In the genomic region with DNA sequence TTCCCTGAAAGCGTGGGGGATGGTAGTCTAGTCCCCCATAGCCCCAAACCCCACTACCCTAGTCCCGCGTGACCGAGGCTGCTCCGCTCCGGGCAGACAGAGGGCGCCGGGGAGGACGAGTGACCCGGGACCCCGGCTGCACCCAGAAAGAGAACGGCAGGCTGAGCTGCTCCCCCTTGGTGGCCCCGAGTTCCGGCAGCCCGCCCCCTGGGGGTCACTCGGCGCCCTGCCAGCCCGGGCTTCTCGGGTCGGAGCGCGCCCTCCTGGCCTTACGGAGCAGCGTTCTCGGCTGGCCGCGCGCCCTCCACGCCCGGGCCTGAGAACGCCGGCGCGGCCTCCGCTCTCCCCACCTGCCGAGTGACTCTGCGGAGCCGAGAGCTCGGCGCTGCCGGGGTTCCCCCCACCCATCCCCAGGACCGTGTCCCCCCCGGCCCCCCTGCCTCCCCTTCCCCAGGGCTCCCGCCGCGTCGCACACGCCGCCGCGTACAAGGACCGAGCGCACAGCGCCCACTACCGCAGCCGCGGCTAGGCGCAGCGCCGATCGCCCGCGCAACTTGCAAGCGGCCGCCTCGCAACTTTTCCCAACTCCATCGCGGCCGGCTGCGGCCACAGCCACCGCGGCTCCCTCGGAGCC, we compare ENCODE assay signal across 8 mouse cellular contexts. TPM values are rescaled to one million over a fixed set of nuclear protein-coding genes. Genes with fewer than 3 reads are reported as not detected.
DNase-seq lines count a peak whose midpoint lies in the region; ATAC-seq and TF ChIP-seq lines count a peak whose summit lies in the region.

No protein-coding gene starts in this region.

- peaks cover 65% of the 10 kb centered on the region for H3K27me3 ChIP-seq in intestine, embryonic 16.5 days (replicated peaks; ENCODE audit: control insufficient read depth, insufficient read depth, low read length)
- peaks cover 92% of the 10 kb centered on the region for H3K27me3 ChIP-seq in liver, postnatal 0 days (ENCODE audit: insufficient read depth, low read length)
- H3K27me3 ChIP-seq in neural tube, embryonic 14.5 days (ENCODE audit: control insufficient read depth, insufficient read depth, low read length), result peaks cover 65% of the 10 kb centered on the region

- no peak for TF ChIP-seq EP300 in liver, postnatal 0 days (IDR thresholded peaks at IDR 0.05; ENCODE audit: low read depth)

- peak; percentile 81 for ATAC-seq in intestine, embryonic 16.5 days
- peak; percentile 70 for ATAC-seq in liver, postnatal 0 days
- peak; percentile 73 for ATAC-seq in neural tube, embryonic 14.5 days (ENCODE audit: low read depth)

- no peaks in the 10 kb centered on the region for H3K9me3 ChIP-seq in intestine, embryonic 16.5 days (ENCODE audit: control insufficient read depth, low read length)
- H3K9me3 ChIP-seq in liver, postnatal 0 days (ENCODE audit: low read length), result no peaks in the 10 kb centered on the region
- no peaks in the 10 kb centered on the region for H3K9me3 ChIP-seq in neural tube, embryonic 14.5 days (ENCODE audit: control insufficient read depth, low read length)

- H3K4me1 ChIP-seq in cortical plate, adult 2 months (ENCODE audit: control insufficient read depth, insufficient read depth, low read length), result no peaks in the 10 kb centered on the region
- H3K4me1 ChIP-seq in intestine, embryonic 16.5 days (ENCODE audit: control insufficient read depth, insufficient read depth, low read length), result peaks cover 23% of the 10 kb centered on the region
- H3K4me1 ChIP-seq in liver, postnatal 0 days (ENCODE audit: insufficient read depth), result peaks cover 8% of the 10 kb centered on the region
- H3K4me1 ChIP-seq in neural tube, embryonic 14.5 days (ENCODE audit: control insufficient read depth, insufficient read depth, low read length), result peaks cover 16% of the 10 kb centered on the region

- peak overlapping the region; percentile 65 for H3K9ac ChIP-seq in intestine, embryonic 16.5 days (ENCODE audit: low read depth, low read length)
- H3K9ac ChIP-seq in liver, postnatal 0 days (replicated peaks), result 0 out of 2 replicates have a peak overlapping the region, but pooled peaks have one; percentile 16
- H3K9ac ChIP-seq in neural tube, embryonic 14.5 days (replicated peaks; ENCODE audit: low read depth, low read length), result peak overlapping the region; percentile 44

- peak overlapping the region; percentile 21 for H3K4me3 ChIP-seq in cortical plate, adult 2 months (ENCODE audit: insufficient read depth, low read length)
- peak overlapping the region; percentile 60 for H3K4me3 ChIP-seq in intestine, embryonic 16.5 days (ENCODE audit: low read length)
- peak overlapping the region; percentile 55 for H3K4me3 ChIP-seq in liver, postnatal 0 days (ENCODE audit: low read depth, low read length)
- H3K4me3 ChIP-seq in neural tube, embryonic 14.5 days (ENCODE audit: low read depth, low read length), result peak overlapping the region; percentile 40

- H3K36me3 ChIP-seq in intestine, embryonic 16.5 days (ENCODE audit: control insufficient read depth, insufficient read depth, low read length), result no peaks in the 10 kb centered on the region
- H3K36me3 ChIP-seq in liver, postnatal 0 days (replicated peaks; ENCODE audit: insufficient read depth, low read length), result no peaks in the 10 kb centered on the region
- H3K36me3 ChIP-seq in neural tube, embryonic 14.5 days (ENCODE audit: control insufficient read depth, insufficient read depth, low read length), result no peaks in the 10 kb centered on the region

- H3K27ac ChIP-seq in cortical plate, adult 2 months (ENCODE audit: insufficient read depth, low read length), result peak overlapping the region; percentile 89
- H3K27ac ChIP-seq in intestine, embryonic 16.5 days (ENCODE audit: low read length), result peak overlapping the region; percentile 57
- H3K27ac ChIP-seq in liver, postnatal 0 days (ENCODE audit: low read depth), result no peak overlapping the region
- no peak overlapping the region for H3K27ac ChIP-seq in neural tube, embryonic 14.5 days (ENCODE audit: low read depth, low read length)

- peak; percentile 64 for DNase-seq in ovary, postnatal 36 days (ENCODE audit: low spot score)
- no peak for DNase-seq in ovary, postnatal 14 days (ENCODE audit: low spot score)
- DNase-seq in heart, adult 11 months, result peak; percentile 99
- peak; percentile 72 for DNase-seq in liver, postnatal 0 days
- DNase-seq in yolk sac, embryonic 10.5 days (ENCODE audit: low spot score), result peak; percentile 79

- TF ChIP-seq CTCF in cortical plate, adult 2 months (IDR thresholded peaks at IDR 0.05; ENCODE audit: extremely low read depth, insufficient read depth, low read length), result no peak
- TF ChIP-seq CTCF in liver, postnatal 0 days (IDR thresholded peaks at IDR 0.05; ENCODE audit: low read depth), result peak; percentile 52

- under 1% methylated on average over 65 of the region's 73 CpGs for WGBS in intestine, embryonic 16.5 days
- WGBS in liver, postnatal 0 days (ENCODE audit: insufficient replicate concordance), result 2% methylated on average over 34 of the region's 73 CpGs
- WGBS in neural tube, embryonic 14.5 days, result 0% methylated on average over 56 of the region's 73 CpGs

- TF ChIP-seq POLR2A in cortical plate, adult 2 months (IDR thresholded peaks at IDR 0.05; ENCODE audit: extremely low read depth, insufficient read depth, low read length), result no peak

- peak overlapping the region; percentile 92 for H3K4me2 ChIP-seq in intestine, embryonic 16.5 days (ENCODE audit: low read depth, low read length)
- H3K4me2 ChIP-seq in liver, postnatal 0 days (ENCODE audit: low read depth, low read length), result peak overlapping the region; percentile 86
- peak overlapping the region; percentile 78 for H3K4me2 ChIP-seq in neural tube, embryonic 14.5 days (ENCODE audit: low read depth, low read length)

RNA-seq across cellular contexts. Expression of a gene that starts 39.4 kb away (rescaled TPM):
- polyA plus RNA-seq in cortical plate, adult 2 months (2012; rRNA removed), result 2.6 and 3.2 TPM in 2 replicates
- polyA plus RNA-seq in intestine, embryonic 16.5 days (2015; fragmentation: Nextera tagmentation; extraction: Ambion mirVana), result 10.2 and 11.5 TPM in 2 replicates
- 0.85 and 0.89 TPM in 2 replicates for polyA plus RNA-seq in liver, postnatal 0 days (2015; fragmentation: Nextera tagmentation; extraction: Ambion mirVana)
- 6.4 and 8.5 TPM in 2 replicates for polyA plus RNA-seq in neural tube, embryonic 14.5 days (2014; fragmentation: Nextera tagmentation; extraction: Ambion mirVana)

Comparison
In these comparisons a context has a peak if more than half of its experiments do, and no peak if none do; other contexts are left out.
1. H3K27ac ChIP-seq: peak in cortical plate, adult 2 months (single experiment) and intestine, embryonic 16.5 days (single experiment); none in liver, postnatal 0 days (single experiment) and neural tube, embryonic 14.5 days (single experiment).
2. Peak in every context shown above with its lines, with median percentiles within 50 percentile points of each other: H3K4me3 ChIP-seq, ATAC-seq, H3K4me2 ChIP-seq and H3K9ac ChIP-seq.